Mouse (Mus musculus): ENCODE results near the gene Zfp248. TPM values are rescaled to one million over a fixed set of nuclear protein-coding genes. Genes with fewer than 3 reads are reported as not detected.

The Zfp248 gene
- total and polyA plus RNA-seq, 3 experiments: 2.8 to 3.0 TPM; not detected in 1

- no peak for TF ChIP-seq E2F4 (IDR thresholded peaks at IDR 0.05; ENCODE audit: borderline replicate concordance, low read depth, low read length)
- Histone ChIP-seq H3K36me3 (ENCODE audit: control insufficient read depth in 1 of 2, insufficient read depth in 2 of 2, low read length in 2 of 2) (peaks cover 0 to 40% of the 10 kb centered on the region in 2 experiments; a peak in 2 of 4 replicates), H3K4me1 (ENCODE audit: control insufficient read depth in 1 of 2, insufficient read depth in 2 of 2, low read length in 2 of 2) (no peaks in the 10 kb centered on the region)
Observed at GRCm38 (mm10) chr6:118406421-118406820, 48.9 kb downstream of the Zfp248 start.

GRCm38 (mm10) chr6:118390746-118391145, 64.6 kb downstream of the Zfp248 start:
- Histone ChIP-seq H3K4me1 (ENCODE audit: control insufficient read depth in 1 of 2, insufficient read depth in 2 of 2, low read length in 2 of 2) (peaks cover 0 to 2% of the 10 kb centered on the region in 2 experiments; a peak in 1 of 4 replicates), H3K79me2 (ENCODE audit: control insufficient read depth, insufficient read depth, low read length, poor library complexity) (no peaks in the 10 kb centered on the region; the same call in none of the 2 replicates), H3K27me3 (ENCODE audit: control insufficient read depth in 1 of 2, insufficient read depth in 2 of 2, low read length in 2 of 2) (no peaks in the 10 kb centered on the region), H3K9me3 (replicated peaks; ENCODE audit: insufficient read depth, low read length) (no peaks in the 10 kb centered on the region), H3K36me3 (ENCODE audit: control insufficient read depth in 1 of 2, insufficient read depth in 2 of 2, low read length in 2 of 2) (peaks cover 0 to 28% of the 10 kb centered on the region in 2 experiments; a peak in 3 of 4 replicates), H3K4me3 (ENCODE audit: control insufficient read depth in 1 of 2, insufficient read depth in 1 of 2, low read depth in 2 of 2, low read length in 2 of 2) (no peak overlapping the region), H3K27ac (ENCODE audit: control insufficient read depth, low read depth, low read length) (no peak overlapping the region), H3K9ac (ENCODE audit: control insufficient read depth, low read depth, low read length, poor library complexity, severe bottlenecking) (no peak overlapping the region)
- no peak for TF ChIP-seq ZKSCAN1 (IDR thresholded peaks at IDR 0.05; ENCODE audit: low read depth, low read length)
- no peak for TF ChIP-seq MYC (IDR thresholded peaks at IDR 0.05; ENCODE audit: low read depth, low read length)
- DNase-seq (ENCODE audit: low read depth, low spot score): no peak

More at GRCm38 (mm10) chr6:118406421-118406820, 48.9 kb downstream of the Zfp248 start:
- H3K27me3 ChIP-seq (ENCODE audit: control insufficient read depth in 1 of 2, insufficient read depth in 2 of 2, low read length in 2 of 2): no peaks in the 10 kb centered on the region
- H3K4me3 ChIP-seq (ENCODE audit: control insufficient read depth in 1 of 2, insufficient read depth in 1 of 2, low read depth in 2 of 2, low read length in 2 of 2): no peak overlapping the region
- no peak for DNase-seq (ENCODE audit: low read depth, low spot score)
- no peak overlapping the region for H3K27ac ChIP-seq (ENCODE audit: control insufficient read depth, low read depth, low read length)
- H3K9me3 ChIP-seq (replicated peaks; ENCODE audit: insufficient read depth, low read length): no peaks in the 10 kb centered on the region
- no peak overlapping the region for H3K9ac ChIP-seq (ENCODE audit: control insufficient read depth, low read depth, low read length, poor library complexity, severe bottlenecking)
- H3K79me2 ChIP-seq (ENCODE audit: control insufficient read depth, insufficient read depth, low read length, poor library complexity): no peaks in the 10 kb centered on the region

- Histone ChIP-seq H3K27me3 (ENCODE audit: control insufficient read depth in 1 of 2, insufficient read depth in 2 of 2, low read length in 2 of 2) (no peaks in the 10 kb centered on the region), H3K9ac (ENCODE audit: control insufficient read depth, low read depth, low read length, poor library complexity, severe bottlenecking) (no peak overlapping the region), H3K4me1 (ENCODE audit: control insufficient read depth in 1 of 2, insufficient read depth in 2 of 2, low read length in 2 of 2) (peaks cover 0 to 7% of the 10 kb centered on the region in 2 experiments; a peak in 3 of 4 replicates), H3K79me2 (ENCODE audit: control insufficient read depth, insufficient read depth, low read length, poor library complexity) (no peaks in the 10 kb centered on the region; the same call in none of the 2 replicates), H3K36me3 (ENCODE audit: control insufficient read depth in 1 of 2, insufficient read depth in 2 of 2, low read length in 2 of 2) (peaks cover 5 to 21% of the 10 kb centered on the region in 2 experiments), H3K9me3 (replicated peaks; ENCODE audit: insufficient read depth, low read length) (no peaks in the 10 kb centered on the region), H3K27ac (ENCODE audit: control insufficient read depth, low read depth, low read length) (no peak overlapping the region), H3K4me3 (ENCODE audit: control insufficient read depth in 1 of 2, insufficient read depth in 1 of 2, low read depth in 2 of 2, low read length in 2 of 2) (no peak overlapping the region)
- TF ChIP-seq CTCF (IDR thresholded peaks at IDR 0.05 in 2 of 3, conservative IDR thresholded peaks at IDR 0.05 in 1 of 3; ENCODE audit: control insufficient read depth in 1 of 3, insufficient read depth in 1 of 3, low read depth in 2 of 3, low read length in 3 of 3, poor library complexity in 1 of 3, severe bottlenecking in 1 of 3) (peak in 1 of 3 experiments; percentile 10; a peak in 1 of 6 replicates), TAL1 (IDR thresholded peaks at IDR 0.05; ENCODE audit: low read length) (no peak), TBP (IDR thresholded peaks at IDR 0.05; ENCODE audit: low read depth, low read length) (no peak), E2F4 (IDR thresholded peaks at IDR 0.05; ENCODE audit: borderline replicate concordance, low read depth, low read length) (no peak), TCF12 (IDR thresholded peaks at IDR 0.05; ENCODE audit: low read depth, low read length) (no peak)
- DNase-seq (ENCODE audit: low read depth, low spot score): no peak
Observed at GRCm38 (mm10) chr6:118385962-118386361, 69.4 kb downstream of the Zfp248 start.

GRCm38 (mm10) chr6:118381234-118381633, 74.1 kb downstream of the Zfp248 start:
- no peaks in the 10 kb centered on the region for H3K79me2 ChIP-seq (ENCODE audit: control insufficient read depth, insufficient read depth, low read length, poor library complexity)
- no peak overlapping the region for H3K4me3 ChIP-seq (ENCODE audit: control insufficient read depth in 1 of 2, insufficient read depth in 1 of 2, low read depth in 2 of 2, low read length in 2 of 2)
- no peak overlapping the region for H3K9ac ChIP-seq (ENCODE audit: control insufficient read depth, low read depth, low read length, poor library complexity, severe bottlenecking)
- H3K27ac ChIP-seq (ENCODE audit: control insufficient read depth, low read depth, low read length): peak overlapping the region; percentile 75; the same call in 1 of the 2 replicates
- no peak for TF ChIP-seq MYB (IDR thresholded peaks at IDR 0.05; ENCODE audit: low read depth, low read length)
- TF ChIP-seq POLR2AphosphoS2 (IDR thresholded peaks at IDR 0.05; ENCODE audit: low read length): no peak
- 0 out of 2 replicates have a peak, but pooled peaks have one; percentile 4 for TF ChIP-seq USF1 (IDR thresholded peaks at IDR 0.05; ENCODE audit: low read depth, low read length)
- TF ChIP-seq SIN3A (IDR thresholded peaks at IDR 0.05; ENCODE audit: low read length): peak; percentile 32; the same call in 1 of the 2 replicates
- TF ChIP-seq ZC3H11A (IDR thresholded peaks at IDR 0.05; ENCODE audit: low read depth, low read length): no peak
- no peak for TF ChIP-seq NRF1 (IDR thresholded peaks at IDR 0.05; ENCODE audit: insufficient read depth, low read depth, low read length, poor library complexity, severe bottlenecking)
- TF ChIP-seq ELF1 (IDR thresholded peaks at IDR 0.05; ENCODE audit: low read depth, low read length): peak; percentile 48; the same call in 1 of the 2 replicates
- H3K4me1 ChIP-seq (ENCODE audit: control insufficient read depth in 1 of 2, insufficient read depth in 2 of 2, low read length in 2 of 2): peaks cover 0 to 16% of the 10 kb centered on the region in 2 experiments; a peak in 3 of 4 replicates
- DNase-seq (ENCODE audit: low read depth, low spot score): peak; percentile 62
- H3K27me3 ChIP-seq (ENCODE audit: control insufficient read depth in 1 of 2, insufficient read depth in 2 of 2, low read length in 2 of 2): no peaks in the 10 kb centered on the region
- peaks cover 7 to 15% of the 10 kb centered on the region in 2 experiments; a peak in 3 of 4 replicates for H3K36me3 ChIP-seq (ENCODE audit: control insufficient read depth in 1 of 2, insufficient read depth in 2 of 2, low read length in 2 of 2)
- H3K9me3 ChIP-seq (replicated peaks; ENCODE audit: insufficient read depth, low read length): no peaks in the 10 kb centered on the region
